Mouse (Mus musculus) left cerebral cortex, postnatal 14 days (tissue): ENCODE results near the gene Lrrc10b. TPM values are rescaled to one million over a fixed set of nuclear protein-coding genes. Genes with fewer than 3 reads are reported as not detected.

Source experiments
- DNase-seq, 2 experiments: peaks; one replicate each; pipeline ENCODE4 v3.0.0; 2021 to 2022; ENCODE audit warnings: low spot score in 2 of 2, mixed read lengths in 1 of 2
- intact Hi-C: fragments of 180-260 bp; cut with DNase I; formaldehyde crosslinking; loops from one replicate; pipeline ENCODE4 v1.15.1; 2025
- total RNA-seq, 2 experiments: library from RNA; stranded (reverse); gene quantifications; 2 replicates each; pipeline ENCODE4 v1.2.3; 2021

The Lrrc10b gene
- total RNA-seq, 2 experiments from 2014 or later, result 8.8 to 12.7 TPM

DNA sequence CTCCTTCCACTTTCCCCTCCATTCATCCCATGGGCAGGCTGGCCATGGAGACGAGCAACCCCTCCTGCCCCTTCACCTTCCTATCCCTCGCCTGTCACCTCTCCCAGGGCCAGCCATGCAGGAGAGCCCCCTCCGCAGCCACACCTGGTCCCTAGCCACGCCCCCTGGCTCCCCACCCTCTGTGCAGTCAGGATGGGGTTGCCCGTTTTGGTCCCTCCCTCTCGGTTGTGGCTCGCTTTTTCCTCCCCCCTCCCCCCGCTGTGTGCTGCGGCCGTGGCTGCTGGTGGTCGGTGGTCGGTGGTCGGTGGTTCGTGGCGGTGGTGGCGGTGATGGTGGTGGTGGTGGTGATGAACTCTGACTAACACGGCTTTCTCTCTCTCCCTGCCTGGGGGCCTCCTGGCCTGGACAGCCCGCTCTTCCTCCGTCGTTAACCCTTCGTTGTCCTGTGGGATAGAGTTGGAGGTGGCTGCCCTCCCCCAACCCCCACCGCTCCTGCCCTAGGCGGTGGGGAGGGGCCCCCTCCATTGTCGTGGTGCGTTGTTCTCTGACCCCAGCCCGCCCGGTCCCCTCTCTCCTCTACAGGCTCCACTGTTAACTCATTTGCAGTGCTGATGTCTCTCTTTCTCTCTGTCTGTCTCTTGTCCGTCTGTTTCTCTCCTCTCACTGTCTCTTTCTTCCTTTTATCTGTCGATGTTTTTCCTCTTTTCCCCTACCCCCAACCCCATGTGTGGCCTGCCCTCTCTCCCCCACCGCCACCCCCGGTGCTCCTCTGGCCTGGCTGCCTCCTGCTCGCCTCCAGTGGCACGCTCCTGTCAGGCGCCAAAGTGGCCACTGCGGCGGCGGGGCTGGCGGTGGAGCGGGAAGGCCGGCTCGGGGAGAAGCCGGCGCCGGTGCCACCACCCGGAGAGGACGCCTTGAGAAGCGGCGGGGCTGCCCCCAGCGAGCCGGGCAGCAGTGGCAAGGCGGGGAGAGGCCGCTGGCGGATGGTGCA lies 35.0 kb downstream of the Lrrc10b start:
- intact Hi-C loops, result no loop called here
- no peak for DNase-seq

DNA sequence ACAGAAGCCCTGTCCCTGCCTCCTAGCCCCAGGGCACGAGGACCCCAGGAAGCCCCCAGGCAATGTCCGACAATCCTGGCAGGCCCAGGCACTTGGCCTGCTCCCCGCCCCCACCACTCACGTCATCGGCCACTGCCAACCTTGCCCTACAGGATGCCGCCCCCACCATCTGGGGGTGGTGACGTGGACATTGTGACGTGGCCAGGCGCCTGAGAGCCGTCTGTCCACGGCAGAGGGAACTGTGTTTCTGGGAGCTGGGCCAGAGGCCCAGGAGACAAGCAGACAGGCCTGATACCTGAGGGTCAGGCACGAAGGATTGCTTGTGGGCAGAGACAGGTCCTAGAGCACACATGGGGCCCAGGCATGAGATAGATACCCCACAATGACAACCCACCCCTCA lies 39.8 kb downstream of the Lrrc10b start:
- intact Hi-C loops, result no loop called here
- DNase-seq, result peak in 1 of 2 experiments; percentile 48

DNA sequence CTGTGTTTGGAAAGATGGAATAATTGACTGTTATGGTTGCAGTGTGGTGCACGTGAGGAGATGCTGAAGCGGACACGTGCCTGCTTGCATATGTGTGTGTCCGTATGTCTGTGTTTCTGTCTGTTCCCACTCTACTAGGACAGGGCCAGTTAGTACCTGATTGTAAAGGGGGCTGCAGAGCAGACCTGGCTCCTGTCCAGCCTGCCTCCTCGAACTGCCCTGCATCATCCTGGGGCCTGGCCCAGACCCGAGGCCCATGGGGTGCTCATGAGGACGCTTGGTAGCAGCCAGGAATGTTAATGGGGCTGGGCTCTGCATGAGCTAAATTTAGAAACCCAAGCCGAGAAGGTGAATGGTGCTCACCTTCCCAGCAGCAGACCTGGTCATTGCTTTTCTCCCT lies 40.4 kb downstream of the Lrrc10b start:
- DNase-seq, result no peak
- intact Hi-C loops, result no loop called here

DNA sequence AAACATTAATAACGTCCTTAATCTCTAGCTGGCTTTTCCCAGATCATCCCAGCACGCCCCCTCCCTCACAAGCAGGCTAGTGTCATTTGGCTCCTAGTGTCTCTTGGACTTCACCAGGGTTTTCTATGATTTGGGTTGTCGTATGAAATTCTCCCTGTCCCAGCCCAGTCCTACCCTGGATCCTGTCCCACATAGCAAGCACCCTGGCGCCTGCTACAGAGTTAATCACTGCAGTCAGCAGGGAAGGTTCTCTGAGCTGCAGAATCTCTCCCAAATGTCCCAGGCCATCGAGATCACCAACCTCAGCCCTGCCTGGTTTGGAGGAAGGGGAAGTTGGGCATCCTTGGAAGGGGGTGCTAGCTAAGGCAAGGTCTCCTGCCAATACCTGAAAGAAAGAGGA lies 41.8 kb downstream of the Lrrc10b start:
- no peak for DNase-seq
- intact Hi-C loops, result no loop called here

DNA sequence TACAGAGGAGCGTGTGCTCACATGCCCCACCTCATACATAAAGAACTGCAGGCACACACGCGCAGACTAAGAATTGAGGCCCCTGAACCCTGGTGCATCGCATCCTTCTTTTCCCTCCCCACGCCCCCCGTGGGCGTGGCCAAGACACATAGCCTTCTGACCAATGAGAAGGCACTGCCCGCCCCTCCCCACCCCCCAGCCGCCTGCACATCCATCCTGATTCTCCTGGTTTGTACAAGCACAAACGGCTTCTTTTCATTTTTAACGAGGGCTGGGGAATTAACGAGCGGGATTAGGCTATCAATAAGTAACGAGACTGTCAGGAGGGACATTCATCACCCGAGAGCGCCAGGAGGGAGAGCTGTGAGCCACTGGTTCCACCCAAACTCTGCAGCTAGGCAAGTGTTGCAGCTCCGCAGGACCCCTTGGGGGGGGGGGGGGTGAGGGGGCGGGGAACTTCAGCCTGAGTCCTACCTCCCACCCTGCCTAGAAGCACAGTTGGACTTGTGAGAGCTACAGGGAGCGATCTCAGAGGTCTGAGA lies 43.5 kb downstream of the Lrrc10b start:
- intact Hi-C loops, result no loop called here
- no peak for DNase-seq

Other genes starting within 250 kb of the Lrrc10b start
- 10 to 100 TPM in 1 of 2 experiments, 1 to 10 TPM in 1; 9.9 to 16.0 TPM for gene Myrf, start 216.7 kb downstream of the Lrrc10b start, total RNA-seq
- 10 to 100 TPM; 84.2 to 85.4 TPM for gene Dagla, start 152.6 kb downstream of the Lrrc10b start, total RNA-seq
- 100 to 1,000 TPM; 279 to 314 TPM for gene Syt7, start 68.4 kb downstream of the Lrrc10b start, total RNA-seq
- 1 to 10 TPM in 1 of 2 experiments, under 1 TPM in 1; 0.89 to 1.0 TPM for gene Ppp1r32, start 25.5 kb upstream of the Lrrc10b start, total RNA-seq
- 10 to 100 TPM; 70.2 to 70.9 TPM for gene Cpsf7, start 67.8 kb upstream of the Lrrc10b start, total RNA-seq
- 10 to 100 TPM; 59.0 to 60.1 TPM for gene Sdhaf2, start 68.7 kb upstream of the Lrrc10b start, total RNA-seq
- 10 to 100 TPM; 10.2 to 11.4 TPM for gene Tmem216, start 98.8 kb upstream of the Lrrc10b start, total RNA-seq
- gene Cyb561a3, start 119.7 kb upstream of the Lrrc10b start, total RNA-seq, result 10 to 100 TPM; 11.8 to 12.1 TPM
- 10 to 100 TPM; 11.2 to 13.2 TPM for gene Tmem138, start 119.9 kb upstream of the Lrrc10b start, total RNA-seq
- 100 to 1,000 TPM; 195 to 201 TPM for gene Ddb1, start 147.9 kb upstream of the Lrrc10b start, total RNA-seq
- 10 to 100 TPM; 24.7 to 26.2 TPM for gene Tkfc, start 148.2 kb upstream of the Lrrc10b start, total RNA-seq
- gene Vwce, start 176.7 kb upstream of the Lrrc10b start, total RNA-seq, result under 1 TPM; 0.37 to 0.76 TPM
- not detected for gene Pga5, start 220.6 kb upstream of the Lrrc10b start, total RNA-seq
- gene Vps37c, start 231.3 kb upstream of the Lrrc10b start, total RNA-seq, result 10 to 100 TPM; 29.3 to 32.5 TPM